Mouse (Mus musculus) ES-E14 (cell line): Measurements from ENCODE around the gene Gm28308. TPM values are rescaled to one million over a fixed set of nuclear protein-coding genes. Genes with fewer than 3 reads are reported as not detected.

Source experiments
- DNase-seq: peaks from one replicate; pipeline ENCODE4 v3.0.0-alpha.2; 2013; ENCODE audit warnings: low read depth, low spot score
- H3K27ac ChIP-seq: 2 replicates; pipeline ENCODE4 v1.5.1; 2012; ENCODE audit warnings: low read depth, mild to moderate bottlenecking, low read length, moderate library complexity, mixed read lengths; ENCODE audit not compliant: poor library complexity, insufficient read depth, severe bottlenecking
- H3K36me3 ChIP-seq: 2 replicates; pipeline ENCODE4 v1.6.1; 2012; ENCODE audit warnings: mild to moderate bottlenecking, low read length, moderate library complexity, mixed read lengths; ENCODE audit not compliant: control insufficient read depth, poor library complexity, insufficient read depth, severe bottlenecking
- H3K4me1 ChIP-seq, 2 experiments: fragments of 150-350 bp in 1 of 2; sonication (generic) in 1 of 2; 2 replicates each; pipeline ENCODE4 v1.6.1; 2012; ENCODE audit warnings: low read length in 2 of 2, mild to moderate bottlenecking in 1 of 2, mixed read lengths in 1 of 2; ENCODE audit not compliant: control insufficient read depth in 2 of 2, insufficient read depth in 2 of 2, poor library complexity in 1 of 2
- H3K4me3 ChIP-seq, 2 experiments: fragments of 150-350 bp in 1 of 2; sonication (generic) in 1 of 2; 2 replicates each; pipeline ENCODE4 v1.5.1; 2012; ENCODE audit warnings: low read length in 2 of 2, low read depth in 1 of 2, mild to moderate bottlenecking in 1 of 2, mixed read lengths in 1 of 2; ENCODE audit not compliant: insufficient read depth in 1 of 2, poor library complexity in 1 of 2, severe bottlenecking in 1 of 2
- H3K9ac ChIP-seq: 2 replicates; pipeline ENCODE4 v1.6.1; 2012; ENCODE audit warnings: low read depth, mild to moderate bottlenecking, low read length, mixed read lengths; ENCODE audit not compliant: poor library complexity, insufficient read depth, severe bottlenecking
- H3K9me3 ChIP-seq: fragments of 150-350 bp; sonication (generic); 2 replicates; pipeline ENCODE4 v1.6.1; 2012; ENCODE audit warnings: low read depth, mild to moderate bottlenecking, low read length; ENCODE audit not compliant: control insufficient read depth, insufficient read depth
- CHD2 ChIP-seq: IDR thresholded peaks from 2 replicates; pipeline ENCODE4 v1.6.1; 2014; ENCODE audit warnings: mild to moderate bottlenecking, low read depth, low read length, inconsistent platforms
- HCFC1 ChIP-seq: IDR thresholded peaks from 2 replicates; pipeline ENCODE4 v1.6.1; 2012; ENCODE audit warnings: low read length, inconsistent platforms, borderline replicate concordance; ENCODE audit not compliant: insufficient read depth
- MAFK ChIP-seq: IDR thresholded peaks from 2 replicates; pipeline ENCODE4 v1.6.1; 2014; ENCODE audit warnings: mild to moderate bottlenecking, low read depth, low read length, inconsistent platforms; ENCODE audit not compliant: insufficient read depth
- ZC3H11A ChIP-seq: IDR thresholded peaks from 2 replicates; pipeline ENCODE4 v1.6.1; 2012; ENCODE audit warnings: low read depth, mild to moderate bottlenecking, inconsistent platforms, low read length, borderline replicate concordance
- ZNF384 ChIP-seq: IDR thresholded peaks from 2 replicates; pipeline ENCODE4 v1.6.1; 2012; ENCODE audit warnings: low read depth, low read length, inconsistent platforms
- in situ Hi-C, 2 experiments: fragments of 600-800 bp; cut with MboI; formaldehyde crosslinking; loops; one replicate each; pipeline ENCODE4 v1.15.1; 2025; ENCODE audit warnings: low sequenced_read_pairs in 2 of 2, inconsistent platforms in 1 of 2; ENCODE audit not compliant: unreplicated experiment in 2 of 2
- total RNA-seq: library from RNA; depleted of rRNA; stranded (reverse); fragments of 300-350 nt; gene quantifications from 2 replicates; pipeline ENCODE4 v1.2.3, GENCODE M21; 2012

The Gm28308 gene
- total RNA-seq, 1 experiment = 0.31 TPM

DNA sequence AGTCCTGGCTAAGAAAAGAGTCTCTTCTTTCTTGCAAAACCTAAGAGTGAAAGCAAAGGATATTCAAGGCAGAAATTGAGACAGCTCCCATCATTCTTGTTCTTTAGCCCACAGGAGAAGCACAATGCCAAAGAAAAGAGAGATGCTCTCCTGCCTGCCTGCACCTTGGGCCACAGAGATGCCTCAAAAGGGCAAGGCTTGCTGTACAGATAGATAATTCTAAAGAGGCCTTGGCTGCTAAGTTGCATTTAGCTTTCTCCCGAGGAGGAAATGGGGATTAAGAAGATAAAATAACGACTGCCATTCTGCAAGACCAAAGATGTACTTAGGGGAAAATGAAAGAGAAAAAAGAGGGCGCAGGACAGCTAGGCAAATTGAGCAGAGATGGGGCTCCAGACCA is 33.8 kb upstream of the Gm28308 start:
- Histone ChIP-seq H3K9me3 (no peaks in the 10 kb centered on the region), H3K9ac (no peak overlapping the region), H3K4me1 (peaks cover 0 to 3% of the 10 kb centered on the region in 2 experiments; a peak in 2 of 4 replicates), H3K4me3 (no peak overlapping the region), H3K27ac (no peak overlapping the region), H3K36me3 (no peaks in the 10 kb centered on the region)
- in situ Hi-C loops = no loop called here
- no peak for DNase-seq
- no peak for TF ChIP-seq CHD2
- no peak for TF ChIP-seq HCFC1
- no peak for TF ChIP-seq ZNF384
- TF ChIP-seq MAFK = no peak
- TF ChIP-seq ZC3H11A = no peak

GRCm38 (mm10) chr6:52246403-52246803 is 33.3 kb upstream of the Gm28308 start:
- H3K4me3 ChIP-seq = no peak overlapping the region; a peak in 1 of 4 replicates
- DNase-seq = no peak
- H3K9ac ChIP-seq = no peak overlapping the region
- in situ Hi-C loops = no loop called here
- H3K4me1 ChIP-seq = peaks cover 0 to 3% of the 10 kb centered on the region in 2 experiments; a peak in 2 of 4 replicates
- H3K9me3 ChIP-seq = no peaks in the 10 kb centered on the region
- H3K27ac ChIP-seq = no peak overlapping the region
- no peaks in the 10 kb centered on the region for H3K36me3 ChIP-seq
- TF ChIP-seq ZC3H11A = no peak
- no peak for TF ChIP-seq ZNF384
- TF ChIP-seq MAFK = no peak
- TF ChIP-seq CHD2 = no peak
- TF ChIP-seq HCFC1 = no peak

- H3K9me3 ChIP-seq = no peaks in the 10 kb centered on the region
Measured at GRCm38 (mm10) chr6:52245757-52246142, 32.6 kb upstream of the Gm28308 start, which contains the start of gene Hoxa11. Hoxa11 (minus strand) TSS chr6:52245810.

DNA sequence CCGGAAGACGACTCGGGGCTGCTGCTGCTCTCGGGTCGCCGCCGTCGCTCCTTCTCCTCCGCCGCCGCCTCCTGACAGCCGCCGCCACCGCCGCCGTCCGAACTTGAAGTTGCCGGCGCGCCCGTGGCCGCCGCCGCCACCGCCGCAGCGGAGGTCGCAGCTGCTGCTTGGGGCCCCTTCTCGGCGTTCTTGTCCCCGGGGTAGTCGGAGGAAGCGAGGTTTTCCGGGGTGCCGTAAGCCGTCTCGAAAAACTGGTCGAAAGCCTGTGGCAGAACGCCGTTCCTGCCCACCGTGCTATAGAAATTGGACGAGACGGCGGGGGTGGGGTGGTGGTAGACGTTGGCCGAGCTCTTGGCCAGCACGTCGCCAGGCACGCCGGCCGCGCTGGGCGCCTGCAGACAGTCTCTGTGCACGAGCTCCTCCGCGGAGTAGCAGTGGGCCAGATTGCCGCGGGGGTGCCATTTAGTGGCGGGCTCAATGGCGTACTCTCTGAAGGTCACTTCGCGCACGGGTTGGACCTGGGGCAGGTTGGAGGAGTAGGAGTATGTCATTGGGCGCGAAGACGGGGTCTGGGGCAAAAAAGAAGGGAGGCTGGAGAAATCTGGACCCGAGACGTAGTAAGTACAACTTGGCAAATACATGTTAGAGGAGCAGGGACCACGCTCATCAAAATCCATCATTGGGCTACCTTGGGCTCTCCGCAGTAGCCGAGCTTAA is 32.1 kb upstream of the Gm28308 start:
- no peak for DNase-seq
- TF ChIP-seq MAFK (no peak), ZNF384 (no peak), ZC3H11A (no peak), HCFC1 (no peak), CHD2 (no peak)
- Histone ChIP-seq H3K4me3 (no peak overlapping the region; a peak in 1 of 4 replicates), H3K4me1 (peaks cover 0 to 3% of the 10 kb centered on the region in 2 experiments; a peak in 2 of 4 replicates), H3K9ac (no peak overlapping the region), H3K9me3 (no peaks in the 10 kb centered on the region), H3K27ac (no peak overlapping the region), H3K36me3 (no peaks in the 10 kb centered on the region)
- in situ Hi-C loops = no loop called here

More at GRCm38 (mm10) chr6:52245757-52246142, 32.6 kb upstream of the Gm28308 start, which contains the start of gene Hoxa11:
- no peak within 1 kb of the TSS for H3K9ac ChIP-seq
- no peak within 1 kb of the TSS; a peak in 1 of 4 replicates for H3K4me3 ChIP-seq
- TF ChIP-seq ZNF384 (peak; percentile 62; the same call in 1 of the 2 replicates), ZC3H11A (no peak)
- in situ Hi-C loops = no loop called here
- no peak within 1 kb of the TSS for H3K27ac ChIP-seq
- H3K4me1 ChIP-seq = peaks cover 0 to 3% of the 10 kb centered on the region in 2 experiments; a peak in 2 of 4 replicates
- H3K36me3 ChIP-seq = no peaks in the 10 kb centered on the region
- no peak for DNase-seq
